Mouse (Mus musculus): ENCODE results near the gene Disp2. TPM values are rescaled to one million over a fixed set of nuclear protein-coding genes. Genes with fewer than 3 reads are reported as not detected.

Disp2 gene
- polyA plus RNA-seq, 1 experiment from 2014 or later, result 0.19 TPM

DNA sequence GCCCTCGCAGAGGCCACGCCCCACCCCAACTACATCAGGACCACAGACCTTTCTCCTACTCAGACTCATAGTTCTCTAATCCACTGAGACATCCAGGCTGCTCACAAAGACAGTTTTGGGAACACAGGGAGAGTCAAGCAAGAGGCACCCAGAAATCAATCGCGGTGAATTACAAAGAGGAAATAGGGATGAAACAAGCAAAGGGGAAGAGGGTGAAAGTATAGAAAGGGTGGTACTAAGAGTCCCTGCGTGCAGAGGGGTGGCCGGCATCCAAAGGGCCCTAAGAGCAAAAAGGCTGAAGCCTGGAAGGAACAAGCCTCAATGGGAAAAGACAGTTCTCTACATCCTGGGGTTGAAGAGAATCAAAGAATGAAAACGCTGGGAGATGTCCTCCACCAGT lies 34.9 kb upstream of the Disp2 start:
- Histone ChIP-seq H3K9me3 (replicated peaks; ENCODE audit: control insufficient read depth, low read length) (no peaks in the 10 kb centered on the region), H3K4me2 (ENCODE audit: low read depth, low read length) (peak overlapping the region; percentile 99), H3K4me1 (ENCODE audit: control insufficient read depth, low read depth, low read length) (peaks cover 30% of the 10 kb centered on the region), H3K27me3 (ENCODE audit: control insufficient read depth, insufficient read depth, low read depth, low read length) (peaks cover 9% of the 10 kb centered on the region; the same call in 1 of the 2 replicates), H3K9ac (ENCODE audit: low read depth, low read length) (no peak overlapping the region), H3K4me3 (ENCODE audit: low read depth, low read length) (peak overlapping the region; percentile 85), H3K27ac (ENCODE audit: low read length) (no peak overlapping the region), H3K36me3 (ENCODE audit: control insufficient read depth, insufficient read depth) (no peaks in the 10 kb centered on the region)
- WGBS (ENCODE audit: insufficient replicate concordance), result 12% methylated on average over 7 of the region's 7 CpGs
- no peak for ATAC-seq (ENCODE audit: low read depth)

DNA sequence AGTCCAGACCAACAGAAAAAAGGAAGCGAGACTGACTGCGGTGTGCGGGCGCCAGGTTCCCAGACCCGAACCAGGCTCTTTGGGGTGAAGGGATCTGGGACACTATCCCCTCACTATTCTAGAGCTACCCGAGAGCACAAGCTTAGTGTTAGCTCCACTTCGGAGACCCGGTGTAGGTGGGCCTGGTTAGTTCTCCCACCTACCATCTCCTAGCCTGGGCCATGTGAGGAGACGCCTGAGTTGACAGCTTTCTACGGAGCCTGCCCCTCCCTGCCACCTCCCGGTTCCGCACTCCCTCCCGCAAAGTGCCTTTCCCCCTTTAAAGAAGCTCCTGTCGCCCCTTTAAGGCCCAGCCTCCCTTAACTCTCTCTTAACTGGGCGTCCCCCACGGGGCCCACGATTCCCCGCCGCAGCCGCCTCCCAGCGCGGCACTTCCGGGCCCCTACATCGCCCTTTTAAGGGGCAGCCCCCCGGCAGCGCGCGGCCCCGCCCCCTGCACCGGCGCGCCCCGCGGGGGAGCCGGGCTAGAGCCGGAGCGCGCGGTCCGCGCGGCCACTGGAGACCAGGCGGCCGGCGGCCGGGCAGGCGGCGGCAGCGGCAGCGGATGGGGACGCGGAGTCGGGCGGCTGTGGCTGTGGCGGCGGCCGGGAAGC lies 34.2 kb upstream of the Disp2 start, which contains the start of gene Inafm2:
Gene Inafm2 (plus strand): TSS at position 527 of the 653 bp plus-strand sequence.
- H3K9me3 ChIP-seq (replicated peaks; ENCODE audit: control insufficient read depth, low read length), result no peaks in the 10 kb centered on the region
- under 1% methylated on average over 53 of the region's 57 CpGs for WGBS (ENCODE audit: insufficient replicate concordance)
- H3K36me3 ChIP-seq (ENCODE audit: control insufficient read depth, insufficient read depth), result no peaks in the 10 kb centered on the region
- H3K27me3 ChIP-seq (ENCODE audit: control insufficient read depth, insufficient read depth, low read depth, low read length), result peaks cover 9% of the 10 kb centered on the region; the same call in 1 of the 2 replicates
- H3K4me1 ChIP-seq (ENCODE audit: control insufficient read depth, low read depth, low read length), result peaks cover 30% of the 10 kb centered on the region
- H3K27ac ChIP-seq (ENCODE audit: low read length), result peak within 1 kb of the TSS; percentile 46
- peak within 1 kb of the TSS; percentile 85 for H3K4me3 ChIP-seq (ENCODE audit: low read depth, low read length)
- ATAC-seq (ENCODE audit: low read depth), result peak; percentile 90
- H3K4me2 ChIP-seq (ENCODE audit: low read depth, low read length), result peak within 1 kb of the TSS; percentile 99
- peak within 1 kb of the TSS; percentile 89 for H3K9ac ChIP-seq (ENCODE audit: low read depth, low read length)

DNA sequence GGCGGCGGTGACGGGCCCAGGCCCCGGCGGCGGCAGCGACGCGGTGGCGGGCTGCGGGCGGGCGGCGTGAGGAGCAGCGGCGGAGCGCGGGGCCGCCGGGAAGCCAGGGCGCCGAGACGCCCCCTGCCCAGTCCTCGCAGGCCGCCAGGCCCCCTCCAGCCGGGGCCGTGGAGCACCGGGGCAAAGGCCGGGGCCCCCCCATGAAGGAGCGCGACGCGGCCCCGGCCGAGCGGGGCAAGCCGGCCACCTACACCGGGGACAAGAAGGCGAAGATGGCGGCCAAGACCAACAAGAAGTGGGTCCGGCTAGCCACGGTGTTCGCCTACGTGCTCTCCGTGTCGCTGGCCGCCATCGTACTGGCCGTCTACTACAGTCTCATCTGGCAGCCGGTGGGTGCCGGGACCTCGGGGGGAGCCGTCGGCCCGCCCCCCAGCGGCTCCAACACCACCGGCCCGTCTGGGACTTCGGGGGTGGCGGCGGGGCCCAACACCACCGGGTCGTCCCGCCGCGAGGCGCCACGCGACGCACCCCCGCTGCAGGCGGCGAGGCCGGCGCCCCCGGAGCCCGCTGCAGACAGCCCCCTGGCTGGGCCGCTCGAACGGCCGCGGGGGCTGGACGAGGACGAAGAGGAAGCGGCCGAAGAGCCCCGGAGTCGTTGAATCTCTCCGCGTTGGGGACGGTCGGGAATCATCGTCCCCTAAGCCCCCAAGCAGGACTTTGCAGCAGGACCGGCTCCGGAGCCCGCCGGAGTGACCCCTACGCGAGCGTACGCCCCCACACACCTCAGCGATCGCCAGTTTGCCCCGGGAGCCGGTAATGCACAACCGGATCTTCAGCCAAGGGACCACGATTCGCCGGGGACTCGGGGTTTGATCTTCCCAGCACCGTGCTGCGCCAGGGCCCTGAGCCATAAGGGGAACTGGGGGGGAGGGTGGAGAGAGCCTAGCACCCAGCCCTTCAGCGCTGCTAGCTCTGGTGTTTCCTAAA lies 33.3 kb upstream of the Disp2 start:
- peak; percentile 35 for ATAC-seq (ENCODE audit: low read depth)

DNA sequence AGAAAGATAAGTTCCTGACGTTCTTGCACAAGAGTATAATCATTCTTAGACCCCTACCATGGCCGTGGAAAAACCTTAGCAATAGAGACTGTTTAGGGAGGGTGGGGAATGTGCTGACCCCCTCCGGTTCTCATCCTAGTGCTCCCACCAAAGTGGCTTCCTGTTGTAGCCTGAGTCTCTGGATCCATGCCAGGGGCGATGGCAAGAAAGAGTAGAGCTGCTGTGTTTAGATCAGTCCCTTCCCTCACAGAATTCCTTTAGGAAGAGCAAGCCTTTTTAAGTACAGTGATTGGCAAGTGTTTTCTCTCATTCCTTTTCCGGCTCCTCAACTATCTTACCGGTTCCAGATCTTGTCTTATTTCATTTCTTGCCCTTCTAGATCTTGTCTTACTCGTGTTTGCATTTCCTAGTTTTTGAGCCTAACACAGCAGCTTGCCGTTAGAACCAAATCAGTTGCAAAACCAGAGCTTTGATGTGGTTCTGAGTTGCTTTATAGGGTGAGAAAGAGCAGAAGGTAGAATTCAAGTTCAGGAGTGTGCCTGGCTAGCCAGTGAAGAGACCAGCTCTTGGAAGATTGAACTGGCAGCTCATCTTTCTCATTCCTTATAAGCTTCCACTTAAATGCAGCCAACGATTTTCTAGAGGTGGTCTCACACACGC lies 32.1 kb upstream of the Disp2 start:
- H3K9ac ChIP-seq (ENCODE audit: low read depth, low read length), result peak overlapping the region; percentile 89; the same call in 1 of the 2 replicates
- H3K4me3 ChIP-seq (ENCODE audit: low read depth, low read length), result peak overlapping the region; percentile 85
- ATAC-seq (ENCODE audit: low read depth), result no peak
- H3K4me1 ChIP-seq (ENCODE audit: control insufficient read depth, low read depth, low read length), result peaks cover 38% of the 10 kb centered on the region
- 33% methylated on average over 10 of the region's 10 CpGs for WGBS (ENCODE audit: insufficient replicate concordance)
- peaks cover 9% of the 10 kb centered on the region; the same call in 1 of the 2 replicates for H3K27me3 ChIP-seq (ENCODE audit: control insufficient read depth, insufficient read depth, low read depth, low read length)
- no peaks in the 10 kb centered on the region for H3K9me3 ChIP-seq (replicated peaks; ENCODE audit: control insufficient read depth, low read length)
- H3K36me3 ChIP-seq (ENCODE audit: control insufficient read depth, insufficient read depth), result no peaks in the 10 kb centered on the region
- peak overlapping the region; percentile 99 for H3K4me2 ChIP-seq (ENCODE audit: low read depth, low read length)
- no peak overlapping the region for H3K27ac ChIP-seq (ENCODE audit: low read length)

More for the DNA sequence above, 33.3 kb upstream of the Disp2 start:
- no peaks in the 10 kb centered on the region for H3K9me3 ChIP-seq (replicated peaks; ENCODE audit: control insufficient read depth, low read length)
- peaks cover 9% of the 10 kb centered on the region; the same call in 1 of the 2 replicates for H3K27me3 ChIP-seq (ENCODE audit: control insufficient read depth, insufficient read depth, low read depth, low read length)
- peak overlapping the region; percentile 46 for H3K27ac ChIP-seq (ENCODE audit: low read length)
- peak overlapping the region; percentile 85 for H3K4me3 ChIP-seq (ENCODE audit: low read depth, low read length)
- H3K4me2 ChIP-seq (ENCODE audit: low read depth, low read length), result peak overlapping the region; percentile 99
- under 1% methylated on average over 109 of the region's 113 CpGs for WGBS (ENCODE audit: insufficient replicate concordance)
- peak overlapping the region; percentile 89 for H3K9ac ChIP-seq (ENCODE audit: low read depth, low read length)
- no peaks in the 10 kb centered on the region for H3K36me3 ChIP-seq (ENCODE audit: control insufficient read depth, insufficient read depth)
- H3K4me1 ChIP-seq (ENCODE audit: control insufficient read depth, low read depth, low read length), result peaks cover 30% of the 10 kb centered on the region

DNA sequence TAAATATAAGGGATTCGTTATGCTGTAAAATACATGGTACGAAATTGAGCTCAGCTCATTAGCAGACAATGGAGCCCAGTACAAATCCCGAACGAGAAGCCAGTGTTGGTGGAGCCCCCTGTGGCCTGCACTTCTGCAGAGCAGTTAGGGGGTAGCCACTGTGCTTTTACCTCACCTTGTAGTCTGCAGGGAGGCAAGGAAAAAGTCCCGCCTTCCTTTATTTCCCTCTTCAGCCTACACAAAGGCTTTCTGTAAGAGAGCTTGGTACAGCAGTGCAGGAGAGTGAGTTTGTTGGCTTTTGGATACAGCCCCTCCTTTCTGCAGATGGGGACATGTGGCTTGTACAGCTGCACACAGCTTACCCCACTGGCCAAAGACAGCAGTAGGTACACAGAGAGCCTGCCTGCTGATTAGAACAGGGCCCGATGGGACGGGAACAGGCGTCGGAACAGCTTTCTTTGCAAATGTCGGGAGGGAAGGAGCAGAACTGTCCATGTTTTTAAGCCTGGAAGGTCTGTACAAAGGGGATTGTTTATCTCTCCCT lies 30.1 kb upstream of the Disp2 start:
- ATAC-seq (ENCODE audit: low read depth), result no peak
- Histone ChIP-seq H3K9ac (ENCODE audit: low read depth, low read length) (no peak overlapping the region), H3K27me3 (ENCODE audit: control insufficient read depth, insufficient read depth, low read depth, low read length) (peaks cover under 1% of the 10 kb centered on the region; the same call in 1 of the 2 replicates), H3K4me2 (ENCODE audit: low read depth, low read length) (no peak overlapping the region), H3K4me1 (ENCODE audit: control insufficient read depth, low read depth, low read length) (peaks cover 40% of the 10 kb centered on the region), H3K4me3 (ENCODE audit: low read depth, low read length) (no peak overlapping the region), H3K27ac (ENCODE audit: low read length) (no peak overlapping the region), H3K9me3 (replicated peaks; ENCODE audit: control insufficient read depth, low read length) (no peaks in the 10 kb centered on the region), H3K36me3 (ENCODE audit: control insufficient read depth, insufficient read depth) (no peaks in the 10 kb centered on the region)
- WGBS (ENCODE audit: insufficient replicate concordance), result 74% methylated on average over 10 of the region's 10 CpGs

DNA sequence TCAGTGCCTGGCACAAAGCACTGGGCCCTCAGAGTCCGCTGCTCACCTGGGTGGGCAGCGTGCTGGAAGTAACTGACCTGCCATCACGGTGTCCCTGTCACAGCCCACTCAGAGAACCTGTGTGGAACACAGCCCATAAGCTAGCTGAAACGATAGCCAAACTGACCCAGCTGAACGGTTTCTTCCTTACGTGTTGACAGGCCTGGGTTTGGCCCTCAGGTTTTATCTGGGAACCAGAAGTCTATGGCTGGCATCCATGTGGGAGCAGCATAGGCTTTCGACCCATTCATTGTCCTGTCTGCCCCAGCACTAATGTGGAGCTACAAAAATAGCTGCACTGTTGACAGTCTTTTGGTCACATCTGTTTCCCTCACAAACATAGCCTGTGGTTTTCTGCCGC lies 29.0 kb upstream of the Disp2 start:
- Histone ChIP-seq H3K27ac (ENCODE audit: low read length) (no peak overlapping the region), H3K9ac (ENCODE audit: low read depth, low read length) (no peak overlapping the region)
- WGBS (ENCODE audit: insufficient replicate concordance), result 55% methylated on average over 8 of the region's 8 CpGs

DNA sequence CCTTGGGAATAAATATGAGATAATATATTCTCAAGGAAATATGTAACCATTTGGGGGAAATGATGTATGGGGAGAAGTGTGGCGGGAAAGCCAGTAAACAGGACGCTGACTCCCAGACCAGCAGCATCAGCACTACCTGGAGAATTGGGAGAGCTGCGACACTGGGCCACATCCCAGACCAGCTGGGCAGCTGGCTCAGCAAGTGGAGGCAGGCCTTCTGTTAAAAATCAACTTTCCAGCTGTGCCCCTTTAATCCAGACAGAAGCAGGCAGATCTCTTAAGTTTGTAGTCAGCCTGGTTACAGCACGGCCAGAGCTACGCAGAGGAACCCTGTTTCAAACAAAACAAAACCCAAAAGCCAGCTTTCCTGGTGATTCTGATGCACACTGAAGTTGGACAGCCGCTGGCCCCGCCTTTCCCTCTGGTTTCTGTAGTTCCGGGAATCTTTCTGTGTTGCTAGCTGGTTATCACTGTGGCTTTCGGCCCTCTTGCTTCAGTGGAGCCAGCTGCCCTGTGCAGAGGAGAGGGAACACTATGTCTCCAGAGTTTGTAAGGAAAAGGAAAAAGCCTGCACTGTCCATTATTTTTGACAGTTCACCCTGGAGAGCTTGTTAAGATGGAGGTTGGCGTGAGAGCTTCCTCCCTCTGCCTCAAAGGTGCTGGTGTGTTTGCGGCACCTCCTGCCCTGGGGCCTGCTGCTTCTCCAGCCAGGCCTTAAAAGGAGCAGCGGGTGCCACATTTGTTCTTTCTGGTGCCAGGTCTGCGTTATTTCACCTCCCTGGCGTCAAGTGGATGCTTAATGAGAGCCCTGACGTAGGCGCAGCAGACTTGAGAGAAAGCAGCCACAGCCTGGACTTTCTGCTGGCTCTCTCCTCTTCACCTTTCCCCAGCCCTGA lies 27.4 kb upstream of the Disp2 start:
- ATAC-seq (ENCODE audit: low read depth), result 0 out of 2 replicates have a peak, but pooled peaks have one; percentile 23
- Histone ChIP-seq H3K4me2 (ENCODE audit: low read depth, low read length) (peak overlapping the region; percentile 38), H3K36me3 (ENCODE audit: control insufficient read depth, insufficient read depth) (no peaks in the 10 kb centered on the region), H3K9ac (ENCODE audit: low read depth, low read length) (no peak overlapping the region), H3K4me1 (ENCODE audit: control insufficient read depth, low read depth, low read length) (peaks cover 22% of the 10 kb centered on the region), H3K9me3 (replicated peaks; ENCODE audit: control insufficient read depth, low read length) (no peaks in the 10 kb centered on the region), H3K27ac (ENCODE audit: low read length) (peak overlapping the region; percentile 75), H3K4me3 (ENCODE audit: low read depth, low read length) (no peak overlapping the region), H3K27me3 (ENCODE audit: control insufficient read depth, insufficient read depth, low read depth, low read length) (no peaks in the 10 kb centered on the region)
- WGBS (ENCODE audit: insufficient replicate concordance), result 57% methylated on average over 16 of the region's 16 CpGs

More for the DNA sequence above, 29.0 kb upstream of the Disp2 start:
- H3K36me3 ChIP-seq (ENCODE audit: control insufficient read depth, insufficient read depth), result no peaks in the 10 kb centered on the region
- no peak for ATAC-seq (ENCODE audit: low read depth)
- no peak overlapping the region for H3K4me2 ChIP-seq (ENCODE audit: low read depth, low read length)
- H3K4me1 ChIP-seq (ENCODE audit: control insufficient read depth, low read depth, low read length), result peaks cover 30% of the 10 kb centered on the region
- H3K4me3 ChIP-seq (ENCODE audit: low read depth, low read length), result no peak overlapping the region
- H3K27me3 ChIP-seq (ENCODE audit: control insufficient read depth, insufficient read depth, low read depth, low read length), result no peaks in the 10 kb centered on the region
- H3K9me3 ChIP-seq (replicated peaks; ENCODE audit: control insufficient read depth, low read length), result no peaks in the 10 kb centered on the region

DNA sequence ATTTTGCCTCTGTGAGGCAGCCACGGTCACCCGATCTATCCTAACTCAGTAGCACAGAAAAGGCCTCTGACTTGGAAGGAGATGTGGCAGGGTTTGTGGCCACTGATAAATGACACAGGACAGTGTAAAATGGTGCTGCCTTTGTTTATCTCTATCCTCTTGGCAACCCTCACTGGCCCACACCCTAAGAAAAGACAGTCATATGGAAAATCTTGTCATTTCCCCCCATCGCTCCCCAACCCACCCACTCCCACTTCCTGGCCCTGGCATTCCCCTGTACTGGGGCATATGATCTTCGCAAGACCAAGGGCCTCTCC lies 26.8 kb upstream of the Disp2 start:
- H3K36me3 ChIP-seq (ENCODE audit: control insufficient read depth, insufficient read depth), result no peaks in the 10 kb centered on the region
- WGBS (ENCODE audit: insufficient replicate concordance), result 37% methylated on average over 4 of the region's 4 CpGs
- peak; percentile 82 for ATAC-seq (ENCODE audit: low read depth)
- H3K4me1 ChIP-seq (ENCODE audit: control insufficient read depth, low read depth, low read length), result peaks cover 16% of the 10 kb centered on the region
- H3K4me3 ChIP-seq (ENCODE audit: low read depth, low read length), result no peak overlapping the region
- peak overlapping the region; percentile 75 for H3K27ac ChIP-seq (ENCODE audit: low read length)
- H3K9me3 ChIP-seq (replicated peaks; ENCODE audit: control insufficient read depth, low read length), result no peaks in the 10 kb centered on the region
- H3K27me3 ChIP-seq (ENCODE audit: control insufficient read depth, insufficient read depth, low read depth, low read length), result no peaks in the 10 kb centered on the region
- H3K9ac ChIP-seq (ENCODE audit: low read depth, low read length), result no peak overlapping the region
- peak overlapping the region; percentile 38; the same call in 1 of the 2 replicates for H3K4me2 ChIP-seq (ENCODE audit: low read depth, low read length)

All from liver, embryonic 16.5 days (tissue).